Mouse (Mus musculus): ENCODE results near the gene Tmem14c.

Gene Tmem14c

GRCm38 (mm10) chr13:41000926-41001639 lies 15.0 kb upstream of the Tmem14c start, which contains the start of gene Pak1ip1:
Gene Pak1ip1, plus strand, starts transcription at chr13:41001023.
- peak; percentile 33; the same call in 1 of the 2 replicates for TF ChIP-seq GATA4 (IDR thresholded peaks at IDR 0.05; ENCODE audit: insufficient replicate concordance, low read length)

- TF ChIP-seq GATA4 (IDR thresholded peaks at IDR 0.05; ENCODE audit: insufficient replicate concordance, low read length): no peak
Observed at GRCm38 (mm10) chr13:41002001-41002400, 14.1 kb upstream of the Tmem14c start.

GRCm38 (mm10) chr13:41006244-41006643 lies 9.8 kb upstream of the Tmem14c start:
- peak; percentile 29; the same call in 1 of the 2 replicates for TF ChIP-seq GATA4 (IDR thresholded peaks at IDR 0.05; ENCODE audit: insufficient replicate concordance, low read length)

GRCm38 (mm10) chr13:41008271-41008670 lies 7.8 kb upstream of the Tmem14c start:
- TF ChIP-seq GATA4 (IDR thresholded peaks at IDR 0.05; ENCODE audit: insufficient replicate concordance, low read length): no peak

- no peak for TF ChIP-seq GATA4 (IDR thresholded peaks at IDR 0.05; ENCODE audit: insufficient replicate concordance, low read length)
Observed at GRCm38 (mm10) chr13:41008946-41009345, 7.1 kb upstream of the Tmem14c start.

- peak; percentile 22; the same call in 1 of the 2 replicates for TF ChIP-seq GATA4 (IDR thresholded peaks at IDR 0.05; ENCODE audit: insufficient replicate concordance, low read length)
Observed at GRCm38 (mm10) chr13:41016797-41017405, 809 bp downstream of the Tmem14c start.

- no peak for TF ChIP-seq GATA4 (IDR thresholded peaks at IDR 0.05; ENCODE audit: insufficient replicate concordance, low read length)
Observed at GRCm38 (mm10) chr13:41017832-41018231, 1.7 kb downstream of the Tmem14c start.

GRCm38 (mm10) chr13:41018236-41018635 lies 2.1 kb downstream of the Tmem14c start:
- no peak for TF ChIP-seq GATA4 (IDR thresholded peaks at IDR 0.05; ENCODE audit: insufficient replicate concordance, low read length)

- no peak for TF ChIP-seq GATA4 (IDR thresholded peaks at IDR 0.05; ENCODE audit: insufficient replicate concordance, low read length)
Observed at GRCm38 (mm10) chr13:41018756-41019591, 2.9 kb downstream of the Tmem14c start.

- no peak for TF ChIP-seq GATA4 (IDR thresholded peaks at IDR 0.05; ENCODE audit: insufficient replicate concordance, low read length)
Observed at GRCm38 (mm10) chr13:41020494-41020893, 4.4 kb downstream of the Tmem14c start.

GRCm38 (mm10) chr13:41021607-41022006 lies 5.5 kb downstream of the Tmem14c start:
- no peak for TF ChIP-seq GATA4 (IDR thresholded peaks at IDR 0.05; ENCODE audit: insufficient replicate concordance, low read length)

GRCm38 (mm10) chr13:41022099-41022498 lies 6.0 kb downstream of the Tmem14c start:
- TF ChIP-seq GATA4 (IDR thresholded peaks at IDR 0.05; ENCODE audit: insufficient replicate concordance, low read length): no peak

- no peak for TF ChIP-seq GATA4 (IDR thresholded peaks at IDR 0.05; ENCODE audit: insufficient replicate concordance, low read length)
Observed at GRCm38 (mm10) chr13:41030098-41030497, 14.0 kb downstream of the Tmem14c start.

GRCm38 (mm10) chr13:41042511-41042910 lies 26.4 kb downstream of the Tmem14c start:
- no peak for TF ChIP-seq GATA4 (IDR thresholded peaks at IDR 0.05; ENCODE audit: insufficient replicate concordance, low read length)

GRCm38 (mm10) chr13:41045901-41046300 lies 29.8 kb downstream of the Tmem14c start:
- TF ChIP-seq GATA4 (IDR thresholded peaks at IDR 0.05; ENCODE audit: insufficient replicate concordance, low read length): no peak

GRCm38 (mm10) chr13:41047280-41047679 lies 31.2 kb downstream of the Tmem14c start:
- TF ChIP-seq GATA4 (IDR thresholded peaks at IDR 0.05; ENCODE audit: insufficient replicate concordance, low read length): no peak

Measured in liver, adult (tissue).